Mouse (Mus musculus): ENCODE data around the gene Gm9513.

Gm9513 gene

GRCm38 (mm10) chr9:36475338-36475737, at the start of gene Gm9513:
Gene Gm9513, plus strand, starts transcription at chr9:36475638.
- Histone ChIP-seq H3K27me3 (ENCODE audit: insufficient read depth, low read length) (no peaks in the 10 kb centered on the region), H3K4me3 (replicated peaks; ENCODE audit: low read length) (no peak within 1 kb of the TSS), H3K9me3 (ENCODE audit: low read length) (no peaks in the 10 kb centered on the region), H3K4me1 (replicated peaks; ENCODE audit: low read depth, low read length) (no peaks in the 10 kb centered on the region), H3K36me3 (ENCODE audit: insufficient read depth, low read length) (no peaks in the 10 kb centered on the region)
- TF ChIP-seq NANOG (IDR thresholded peaks at IDR 0.05; ENCODE audit: borderline replicate concordance, low read length) (no peak), CTCF (conservative IDR thresholded peaks at IDR 0.05; ENCODE audit: low read length) (no peak), POU5F1 (IDR thresholded peaks at IDR 0.05; ENCODE audit: borderline replicate concordance, low read length) (no peak)

GRCm38 (mm10) chr9:36431584-36431983, 43.9 kb upstream of the Gm9513 start, which contains the start of gene Gm7257:
Gene Gm7257, plus strand, starts transcription at chr9:36431884.
- Histone ChIP-seq H3K27me3 (ENCODE audit: insufficient read depth, low read length) (no peaks in the 10 kb centered on the region), H3K9me3 (ENCODE audit: low read length) (no peaks in the 10 kb centered on the region), H3K36me3 (ENCODE audit: insufficient read depth, low read length) (no peaks in the 10 kb centered on the region), H3K4me3 (replicated peaks; ENCODE audit: low read length) (no peak within 1 kb of the TSS), H3K4me1 (replicated peaks; ENCODE audit: low read depth, low read length) (no peaks in the 10 kb centered on the region)
- TF ChIP-seq CTCF (conservative IDR thresholded peaks at IDR 0.05; ENCODE audit: low read length) (no peak), POU5F1 (IDR thresholded peaks at IDR 0.05; ENCODE audit: borderline replicate concordance, low read length) (no peak), NANOG (IDR thresholded peaks at IDR 0.05; ENCODE audit: borderline replicate concordance, low read length) (no peak)

DNA sequence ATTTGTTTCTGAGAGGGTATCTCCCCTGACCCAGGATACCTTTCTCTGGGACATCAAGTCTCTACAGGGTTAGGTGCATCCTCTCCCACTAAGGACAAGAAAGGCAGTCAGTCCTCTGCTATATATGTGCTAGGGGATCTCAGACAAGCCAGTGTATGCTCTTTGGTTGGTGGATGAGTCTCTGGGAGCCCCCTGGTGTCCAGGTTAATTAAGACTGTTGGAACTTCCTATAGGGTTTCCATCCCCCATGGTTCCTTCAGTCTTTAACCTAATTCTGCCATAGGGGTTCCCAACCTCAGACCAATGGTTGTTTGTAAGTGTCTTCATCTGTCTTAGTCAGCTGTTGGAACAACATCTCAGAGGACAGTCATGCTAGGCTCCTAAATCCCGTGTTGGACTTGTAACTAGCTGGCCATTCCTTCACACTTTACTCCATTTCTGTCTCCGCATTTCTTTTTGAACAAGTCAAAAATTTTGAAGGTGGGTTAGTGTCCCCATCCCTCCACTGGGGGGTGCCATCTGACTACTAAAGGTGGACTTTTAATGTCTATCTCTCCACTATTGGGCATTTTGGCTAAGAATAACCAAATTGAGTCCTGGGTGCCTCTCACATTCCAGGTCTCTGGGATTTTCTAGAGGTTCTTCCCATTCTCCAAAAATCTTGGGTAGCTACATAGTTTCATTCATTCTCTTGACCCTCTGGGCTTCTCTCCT, 40.2 kb upstream of the Gm9513 start:
- TF ChIP-seq NANOG (IDR thresholded peaks at IDR 0.05; ENCODE audit: borderline replicate concordance, low read length) (no peak), CTCF (conservative IDR thresholded peaks at IDR 0.05; ENCODE audit: low read length) (peak; percentile 35)
- Histone ChIP-seq H3K36me3 (ENCODE audit: insufficient read depth, low read length) (no peaks in the 10 kb centered on the region), H3K27me3 (ENCODE audit: insufficient read depth, low read length) (no peaks in the 10 kb centered on the region), H3K4me1 (replicated peaks; ENCODE audit: low read depth, low read length) (no peaks in the 10 kb centered on the region), H3K4me3 (replicated peaks; ENCODE audit: low read length) (no peak overlapping the region), H3K9me3 (ENCODE audit: low read length) (no peaks in the 10 kb centered on the region)

GRCm38 (mm10) chr9:36494501-36495220, 19.2 kb downstream of the Gm9513 start:
- Histone ChIP-seq H3K9me3 (ENCODE audit: low read length) (peaks cover 70% of the 10 kb centered on the region), H3K36me3 (ENCODE audit: insufficient read depth, low read length) (no peaks in the 10 kb centered on the region), H3K27me3 (ENCODE audit: insufficient read depth, low read length) (no peaks in the 10 kb centered on the region), H3K4me1 (replicated peaks; ENCODE audit: low read depth, low read length) (no peaks in the 10 kb centered on the region), H3K4me3 (replicated peaks; ENCODE audit: low read length) (no peak overlapping the region)
- TF ChIP-seq NANOG (IDR thresholded peaks at IDR 0.05; ENCODE audit: borderline replicate concordance, low read length) = no peak
- TF ChIP-seq CTCF (conservative IDR thresholded peaks at IDR 0.05; ENCODE audit: low read length) = no peak
- TF ChIP-seq POU5F1 (IDR thresholded peaks at IDR 0.05; ENCODE audit: borderline replicate concordance, low read length) = no peak

DNA sequence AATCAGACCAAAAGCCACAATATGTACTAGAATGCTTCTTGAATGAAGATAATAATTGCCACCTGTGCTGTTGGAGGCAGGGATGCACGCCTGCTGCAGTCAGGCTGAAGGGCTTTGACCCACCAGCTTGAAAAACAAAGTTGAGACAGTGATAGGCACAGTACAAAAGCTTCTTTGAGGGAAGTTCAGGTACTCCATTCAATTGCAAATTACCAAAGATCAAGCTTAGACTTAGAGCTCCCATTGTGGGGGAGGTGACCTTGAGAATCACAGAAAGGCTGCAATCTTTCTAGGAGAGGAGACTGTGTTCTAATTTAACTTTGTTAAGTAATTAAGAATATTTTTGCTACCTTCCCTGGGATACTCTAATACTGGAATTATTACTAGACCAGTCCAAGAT, 20.4 kb downstream of the Gm9513 start:
- H3K9me3 ChIP-seq (ENCODE audit: low read length) = peaks cover 81% of the 10 kb centered on the region
- TF ChIP-seq NANOG (IDR thresholded peaks at IDR 0.05; ENCODE audit: borderline replicate concordance, low read length) (peak; percentile 87), POU5F1 (IDR thresholded peaks at IDR 0.05; ENCODE audit: borderline replicate concordance, low read length) (no peak)
- H3K4me3 ChIP-seq (replicated peaks; ENCODE audit: low read length) = no peak overlapping the region
- no peaks in the 10 kb centered on the region for H3K36me3 ChIP-seq (ENCODE audit: insufficient read depth, low read length)
- no peaks in the 10 kb centered on the region for H3K4me1 ChIP-seq (replicated peaks; ENCODE audit: low read depth, low read length)
- no peaks in the 10 kb centered on the region for H3K27me3 ChIP-seq (ENCODE audit: insufficient read depth, low read length)

DNA sequence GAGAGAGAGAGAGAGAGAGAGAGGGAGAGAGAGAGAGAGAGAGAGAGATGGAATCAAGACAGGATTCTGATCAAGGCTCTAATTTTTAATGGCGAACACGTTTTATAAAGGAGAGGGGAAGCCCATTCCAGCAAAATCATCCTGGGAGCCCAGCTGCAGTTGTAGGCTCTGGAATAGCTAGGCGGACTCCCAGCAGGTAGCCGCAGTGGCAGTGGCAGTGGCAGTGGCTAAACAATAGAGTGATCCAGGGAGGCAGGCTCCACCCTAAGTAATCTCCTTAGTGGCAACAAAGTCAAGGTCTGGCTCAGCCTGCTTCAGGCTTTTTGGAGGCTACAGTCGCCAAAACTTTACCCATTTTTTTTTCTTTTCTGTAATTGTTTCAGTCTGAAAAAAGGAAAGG, 28.8 kb downstream of the Gm9513 start:
- no peaks in the 10 kb centered on the region for H3K4me1 ChIP-seq (replicated peaks; ENCODE audit: low read depth, low read length)
- H3K4me3 ChIP-seq (replicated peaks; ENCODE audit: low read length) = no peak overlapping the region
- H3K27me3 ChIP-seq (ENCODE audit: insufficient read depth, low read length) = no peaks in the 10 kb centered on the region
- H3K36me3 ChIP-seq (ENCODE audit: insufficient read depth, low read length) = no peaks in the 10 kb centered on the region; the same call in 1 of the 2 replicates
- TF ChIP-seq NANOG (IDR thresholded peaks at IDR 0.05; ENCODE audit: borderline replicate concordance, low read length) = no peak
- TF ChIP-seq POU5F1 (IDR thresholded peaks at IDR 0.05; ENCODE audit: borderline replicate concordance, low read length) = no peak
- TF ChIP-seq CTCF (conservative IDR thresholded peaks at IDR 0.05; ENCODE audit: low read length) = no peak
- H3K9me3 ChIP-seq (ENCODE audit: low read length) = peaks cover 93% of the 10 kb centered on the region

Data from E14TG2a.4 (cell line).